Mouse (Mus musculus): ENCODE results near the gene Gm4744. TPM values are rescaled to one million over a fixed set of nuclear protein-coding genes. Genes with fewer than 3 reads are reported as not detected.
"Not testable (repeated sequence)": the region's sequence is repeated elsewhere in the genome, so short reads cannot be mapped to it uniquely, and the experiment has no call there.

Gm4744 gene
- not detected in 2 replicates for total RNA-seq (2017)

- ATAC-seq (replicated peaks; ENCODE audit: low read depth, poor library complexity, severe bottlenecking): no peak
Measured at GRCm38 (mm10) chr6:40951770-40952169, at the start of gene Gm4744. TSS of gene Gm4744 (minus strand) at chr6:40951870.

- not testable (repeated sequence) for ATAC-seq (replicated peaks; ENCODE audit: low read depth, poor library complexity, severe bottlenecking)
Measured at GRCm38 (mm10) chr6:40999379-40999778, 47.7 kb upstream of the Gm4744 start, which contains the start of gene Gm2663. TSS of gene Gm2663 (minus strand) at chr6:40999479.

GRCm38 (mm10) chr6:40964454-40964853 is 12.8 kb upstream of the Gm4744 start, which contains the start of gene 1810009J06Rik:
TSS of gene 1810009J06Rik (plus strand) at chr6:40964754.
- not testable (repeated sequence) for ATAC-seq (replicated peaks; ENCODE audit: low read depth, poor library complexity, severe bottlenecking)

GRCm38 (mm10) chr6:40953716-40954115 is 2.0 kb upstream of the Gm4744 start:
- no peak for ATAC-seq (replicated peaks; ENCODE audit: low read depth, poor library complexity, severe bottlenecking)

GRCm38 (mm10) chr6:40940457-40940856 is 11.2 kb downstream of the Gm4744 start, which contains the start of gene 1700074P13Rik:
TSS of gene 1700074P13Rik (minus strand) at chr6:40940557.
- no peak for ATAC-seq (replicated peaks; ENCODE audit: low read depth, poor library complexity, severe bottlenecking)

GRCm38 (mm10) chr6:40919954-40920353 is 31.7 kb downstream of the Gm4744 start:
- no peak for ATAC-seq (replicated peaks; ENCODE audit: low read depth, poor library complexity, severe bottlenecking)

- ATAC-seq (replicated peaks; ENCODE audit: low read depth, poor library complexity, severe bottlenecking): no peak
Measured at GRCm38 (mm10) chr6:40900287-40900686, 51.4 kb downstream of the Gm4744 start, which contains the start of gene Prss58. TSS of gene Prss58 (minus strand) at chr6:40900387.

Other genes starting within 250 kb of the Gm4744 start
- not detected in 2 replicates for gene Moxd2, start 64.4 kb downstream of the Gm4744 start, total RNA-seq (2017)
- not detected in 2 replicates for gene Prss58, start 51.5 kb downstream of the Gm4744 start, total RNA-seq (2017)
- not detected in 2 replicates for gene 1700074P13Rik, start 11.3 kb downstream of the Gm4744 start, total RNA-seq (2017)
- not detected in 2 replicates for gene 1810009J06Rik, start 12.9 kb upstream of the Gm4744 start, total RNA-seq (2017)
- not detected in 2 replicates for gene Gm2663, start 47.6 kb upstream of the Gm4744 start, total RNA-seq (2017)
- gene 2210010C04Rik, start 83.6 kb upstream of the Gm4744 start, total RNA-seq (2017): not detected in 2 replicates